Comparison of ENCODE assay signal across 14 mouse cellular contexts in genomic region chr11:73023827-73024226, GRCm38 (mm10). TPM values are rescaled to one million over a fixed set of nuclear protein-coding genes. Genes with fewer than 3 reads are reported as not detected.
DNase-seq lines count a peak whose midpoint lies in the region; ATAC-seq and TF ChIP-seq lines count a peak whose summit lies in the region.
"Had no signal": no experiment of that assay in that cellular context is flagged by ENCODE, and none has a peak within 500 bp of the region (broad histone marks: within the 10 kb centered on the region; RNA-seq: fewer than 3 reads in every experiment).

No protein-coding gene starts in this region.

- peak overlapping the region; percentile 29; the same call in 1 of the 2 replicates for H3K9ac ChIP-seq in hindbrain, embryonic 13.5 days
- H3K9ac ChIP-seq in hindbrain, embryonic 11.5 days (ENCODE audit: low read depth, low read length), result no peak overlapping the region
- H3K9ac ChIP-seq in MEL (ENCODE audit: control insufficient read depth, low read depth, low read length, poor library complexity, severe bottlenecking), result no peak overlapping the region
- no peak overlapping the region for H3K9ac ChIP-seq in liver, postnatal 0 days (replicated peaks)
- no peak overlapping the region for H3K9ac ChIP-seq in forebrain, embryonic 12.5 days
- H3K9ac ChIP-seq: limb, embryonic 12.5 days; midbrain, embryonic 12.5 days had no signal

- no peak overlapping the region for H3K27ac ChIP-seq in hindbrain, embryonic 13.5 days
- no peak overlapping the region for H3K27ac ChIP-seq in hindbrain, embryonic 11.5 days (ENCODE audit: low read depth, low read length)
- peak overlapping the region; percentile 22; the same call in 1 of the 2 replicates for H3K27ac ChIP-seq in MEL (ENCODE audit: control insufficient read depth, low read depth, low read length)
- peak overlapping the region; percentile 53 for H3K27ac ChIP-seq in liver, postnatal 0 days (ENCODE audit: low read depth)
- H3K27ac ChIP-seq in forebrain, embryonic 12.5 days, result no peak overlapping the region
- H3K27ac ChIP-seq: forebrain, embryonic 10.5 days; hindbrain, embryonic 12.5 days; kidney, postnatal 0 days; limb, embryonic 12.5 days; midbrain, embryonic 12.5 days had no signal

- peaks cover 23% of the 10 kb centered on the region for H3K27me3 ChIP-seq in hindbrain, embryonic 13.5 days
- peaks cover 17% of the 10 kb centered on the region for H3K27me3 ChIP-seq in hindbrain, embryonic 11.5 days (ENCODE audit: control insufficient read depth, insufficient read depth, low read length)
- no peaks in the 10 kb centered on the region for H3K27me3 ChIP-seq in MEL (ENCODE audit: control insufficient read depth in 1 of 2, insufficient read depth in 2 of 2, low read length in 2 of 2)
- H3K27me3 ChIP-seq in liver, postnatal 0 days (ENCODE audit: insufficient read depth, low read length), result peaks cover 15% of the 10 kb centered on the region
- peaks cover 32% of the 10 kb centered on the region for H3K27me3 ChIP-seq in forebrain, embryonic 12.5 days

- no peak for TF ChIP-seq POLR2A in lung, adult 2 months (IDR thresholded peaks at IDR 0.05; ENCODE audit: borderline replicate concordance, extremely low read depth, low read depth, low read length)
- no peak for TF ChIP-seq POLR2A in MEL (IDR thresholded peaks at IDR 0.05; ENCODE audit: control insufficient read depth in 1 of 2, insufficient read depth in 1 of 2, low read depth in 1 of 2, low read length in 2 of 2, poor library complexity in 1 of 2)

- H3K4me1 ChIP-seq in hindbrain, embryonic 13.5 days (replicated peaks), result peaks cover 32% of the 10 kb centered on the region
- H3K4me1 ChIP-seq in hindbrain, embryonic 11.5 days (replicated peaks; ENCODE audit: control insufficient read depth, insufficient read depth, low read length), result peaks cover 3% of the 10 kb centered on the region; the same call in 1 of the 2 replicates
- H3K4me1 ChIP-seq in lung, adult 2 months (ENCODE audit: control insufficient read depth, insufficient read depth, low read length), result peaks cover 19% of the 10 kb centered on the region
- H3K4me1 ChIP-seq in MEL (ENCODE audit: control insufficient read depth in 1 of 2, insufficient read depth in 2 of 2, low read length in 2 of 2), result peaks cover 2 to 16% of the 10 kb centered on the region in 2 experiments; a peak in 3 of 4 replicates
- peaks cover 27% of the 10 kb centered on the region for H3K4me1 ChIP-seq in liver, postnatal 0 days (ENCODE audit: insufficient read depth)
- H3K4me1 ChIP-seq in forebrain, embryonic 12.5 days, result peaks cover 18% of the 10 kb centered on the region

- no peak for TF ChIP-seq EP300 in MEL (IDR thresholded peaks at IDR 0.05; ENCODE audit: low read depth in 1 of 2, low read length in 2 of 2)
- no peak for TF ChIP-seq EP300 in liver, postnatal 0 days (IDR thresholded peaks at IDR 0.05; ENCODE audit: low read depth)

- no peaks in the 10 kb centered on the region for H3K79me2 ChIP-seq in MEL (ENCODE audit: control insufficient read depth, insufficient read depth, low read length, poor library complexity)

- ATAC-seq in hindbrain, embryonic 13.5 days (ENCODE audit: low FRiP score), result no peak
- no peak for ATAC-seq in hindbrain, embryonic 11.5 days (ENCODE audit: low FRiP score)
- ATAC-seq in liver, postnatal 0 days, result no peak
- ATAC-seq in erythroblast, adult 5-6 weeks (replicated peaks; ENCODE audit: low FRiP score, poor library complexity, severe bottlenecking), result no peak
- no peak for ATAC-seq in forebrain, embryonic 12.5 days (ENCODE audit: low FRiP score)

- no peak for TF ChIP-seq RAD21 in MEL (IDR thresholded peaks at IDR 0.05; ENCODE audit: low read depth, low read length)

- H3K4me2 ChIP-seq in hindbrain, embryonic 13.5 days, result no peak overlapping the region
- H3K4me2 ChIP-seq in hindbrain, embryonic 11.5 days (replicated peaks; ENCODE audit: low read depth, low read length), result no peak overlapping the region
- peak overlapping the region; percentile 45 for H3K4me2 ChIP-seq in liver, postnatal 0 days (ENCODE audit: low read depth, low read length)
- H3K4me2 ChIP-seq in forebrain, embryonic 12.5 days, result no peak overlapping the region
- H3K4me2 ChIP-seq: hindbrain, embryonic 12.5 days; limb, embryonic 12.5 days; midbrain, embryonic 12.5 days had no signal

- 43% methylated on average over 4 of the region's 4 CpGs for WGBS in hindbrain, embryonic 13.5 days
- 49% methylated on average over 4 of the region's 4 CpGs for WGBS in hindbrain, embryonic 11.5 days
- WGBS in lung, adult 2 months, result 52% methylated on average over 4 of the region's 4 CpGs
- WGBS in liver, postnatal 0 days (ENCODE audit: insufficient replicate concordance), result 40% methylated on average over 4 of the region's 4 CpGs
- WGBS in forebrain, embryonic 12.5 days, result 45% methylated on average over 4 of the region's 4 CpGs

- DNase-seq in hindbrain, embryonic 11.5 days (ENCODE audit: low spot score), result no peak
- DNase-seq in lung, adult 2 months, result peak; percentile 44
- DNase-seq in lung, postnatal 4 days, result no peak
- DNase-seq in MEL (ENCODE audit: low read depth, low spot score), result peak; percentile 17
- DNase-seq in liver, postnatal 0 days, result no peak
- DNase-seq: thymus, postnatal 36 days had no signal

- no peak for TF ChIP-seq CTCF in lung, adult 2 months (IDR thresholded peaks at IDR 0.05; ENCODE audit: insufficient read depth, low read length)
- TF ChIP-seq CTCF in MEL (IDR thresholded peaks at IDR 0.05 in 2 of 3, conservative IDR thresholded peaks at IDR 0.05 in 1 of 3; ENCODE audit: control insufficient read depth in 1 of 3, insufficient read depth in 1 of 3, low read depth in 2 of 3, low read length in 3 of 3, poor library complexity in 1 of 3, severe bottlenecking in 1 of 3), result no peak
- no peak for TF ChIP-seq CTCF in liver, postnatal 0 days (IDR thresholded peaks at IDR 0.05; ENCODE audit: low read depth)

- no peak overlapping the region for H3K4me3 ChIP-seq in hindbrain, embryonic 13.5 days
- no peak overlapping the region for H3K4me3 ChIP-seq in hindbrain, embryonic 11.5 days (ENCODE audit: low read depth, low read length)
- no peak overlapping the region for H3K4me3 ChIP-seq in lung, adult 2 months (replicated peaks; ENCODE audit: extremely low read depth, low read depth, low read length)
- no peak overlapping the region for H3K4me3 ChIP-seq in MEL (ENCODE audit: control insufficient read depth in 1 of 2, insufficient read depth in 1 of 2, low read depth in 2 of 2, low read length in 2 of 2)
- H3K4me3 ChIP-seq in liver, postnatal 0 days (ENCODE audit: low read depth, low read length), result no peak overlapping the region
- no peak overlapping the region for H3K4me3 ChIP-seq in forebrain, embryonic 12.5 days (replicated peaks)
- H3K4me3 ChIP-seq: forebrain, embryonic 10.5 days; hindbrain, embryonic 12.5 days; limb, embryonic 12.5 days; midbrain, embryonic 12.5 days had no signal

- no peaks in the 10 kb centered on the region for H3K9me3 ChIP-seq in hindbrain, embryonic 13.5 days
- H3K9me3 ChIP-seq in hindbrain, embryonic 11.5 days (ENCODE audit: control insufficient read depth, low read length), result no peaks in the 10 kb centered on the region
- H3K9me3 ChIP-seq in MEL (replicated peaks; ENCODE audit: insufficient read depth, low read length), result no peaks in the 10 kb centered on the region
- H3K9me3 ChIP-seq in liver, postnatal 0 days (ENCODE audit: low read length), result no peaks in the 10 kb centered on the region
- no peaks in the 10 kb centered on the region for H3K9me3 ChIP-seq in forebrain, embryonic 12.5 days
- H3K9me3 ChIP-seq: forebrain, embryonic 10.5 days; hindbrain, embryonic 12.5 days; limb, embryonic 12.5 days; midbrain, embryonic 12.5 days had no signal

- H3K36me3 ChIP-seq in hindbrain, embryonic 13.5 days, result peaks cover 21% of the 10 kb centered on the region
- no peaks in the 10 kb centered on the region for H3K36me3 ChIP-seq in hindbrain, embryonic 11.5 days (ENCODE audit: control insufficient read depth, insufficient read depth, low read length)
- peaks cover 0 to 6% of the 10 kb centered on the region in 2 experiments; a peak in 2 of 4 replicates for H3K36me3 ChIP-seq in MEL (ENCODE audit: control insufficient read depth in 1 of 2, insufficient read depth in 2 of 2, low read length in 2 of 2)
- no peaks in the 10 kb centered on the region for H3K36me3 ChIP-seq in liver, postnatal 0 days (replicated peaks; ENCODE audit: insufficient read depth, low read length)
- H3K36me3 ChIP-seq in forebrain, embryonic 12.5 days (replicated peaks), result no peaks in the 10 kb centered on the region
- H3K36me3 ChIP-seq: forebrain, embryonic 10.5 days; limb, embryonic 12.5 days; midbrain, embryonic 12.5 days had no signal

RNA-seq across cellular contexts. Expression of gene Camkk1, which starts 5.0 kb away (rescaled TPM):
- polyA plus RNA-seq in hindbrain, embryonic 13.5 days (2015; fragmentation: Nextera tagmentation; extraction: Ambion mirVana), result 21.5 and 23.1 TPM in 2 replicates
- polyA plus RNA-seq in hindbrain, embryonic 11.5 days (2014; fragmentation: Nextera tagmentation; extraction: Ambion mirVana), result 3.7 and 4.4 TPM in 2 replicates
- 8.7 and 9.3 TPM in 2 replicates for polyA plus RNA-seq in lung, adult 2 months (2012; rRNA removed)
- 5.3 and 5.8 TPM in 2 replicates for total RNA-seq in MEL (2012; rRNA removed)
- 1 to 10 TPM in 1 of 2 experiments, not detected in 1; 6.6 TPM for polyA plus RNA-seq in MEL (2012; ENCODE audit: insufficient read depth in 1 of 2, insufficient read length in 2 of 2, low read depth in 1 of 2, low replicate concordance in 2 of 2, missing spikeins in 1 of 2)
- polyA plus RNA-seq in liver, postnatal 0 days (2015; fragmentation: Nextera tagmentation; extraction: Ambion mirVana), result 0.76 and 0.78 TPM in 2 replicates
- total RNA-seq in erythroblast, adult 5-6 weeks (2015; ENCODE audit: low replicate concordance), result not detected in 2 replicates
- total RNA-seq in erythroblast, adult 5-6 weeks (2017; ENCODE audit: low replicate concordance), result 0.77 TPM in 1 of 2 replicates, not detected in the other
- polyA plus RNA-seq in forebrain, embryonic 12.5 days (2016; fragmentation: Nextera tagmentation; extraction: Ambion mirVana), result 9.0 and 9.7 TPM in 2 replicates

RNA-seq across cellular contexts. Expression of gene Ncbp3, which starts 23.8 kb away (rescaled TPM):
- 12.5 and 13.1 TPM in 2 replicates for polyA plus RNA-seq in hindbrain, embryonic 13.5 days (2015; fragmentation: Nextera tagmentation; extraction: Ambion mirVana)
- polyA plus RNA-seq in hindbrain, embryonic 11.5 days (2014; fragmentation: Nextera tagmentation; extraction: Ambion mirVana), result 12.0 and 12.5 TPM in 2 replicates
- 1.7 and 3.6 TPM in 2 replicates for polyA plus RNA-seq in lung, adult 2 months (2012; rRNA removed)
- total RNA-seq in MEL (2012; rRNA removed), result 9.3 and 9.6 TPM in 2 replicates
- 1 to 10 TPM in 1 of 2 experiments, not detected in 1; 8.4 TPM for polyA plus RNA-seq in MEL (2012; ENCODE audit: insufficient read depth in 1 of 2, insufficient read length in 2 of 2, low read depth in 1 of 2, low replicate concordance in 2 of 2, missing spikeins in 1 of 2)
- polyA plus RNA-seq in liver, postnatal 0 days (2015; fragmentation: Nextera tagmentation; extraction: Ambion mirVana), result 2.7 TPM in 2 replicates
- 3.7 and 5.0 TPM in 2 replicates for total RNA-seq in erythroblast, adult 5-6 weeks (2015; ENCODE audit: low replicate concordance)
- total RNA-seq in erythroblast, adult 5-6 weeks (2017; ENCODE audit: low replicate concordance), result 7.3 and 11.2 TPM in 2 replicates
- 12.4 and 13.6 TPM in 2 replicates for polyA plus RNA-seq in forebrain, embryonic 12.5 days (2016; fragmentation: Nextera tagmentation; extraction: Ambion mirVana)

RNA-seq across cellular contexts. Expression of gene P2rx1, which starts 24.9 kb away (rescaled TPM):
- 0.65 TPM in 2 replicates for polyA plus RNA-seq in hindbrain, embryonic 13.5 days (2015; fragmentation: Nextera tagmentation; extraction: Ambion mirVana)
- polyA plus RNA-seq in hindbrain, embryonic 11.5 days (2014; fragmentation: Nextera tagmentation; extraction: Ambion mirVana), result 1.4 and 2.4 TPM in 2 replicates
- 3.2 and 4.4 TPM in 2 replicates for polyA plus RNA-seq in lung, adult 2 months (2012; rRNA removed)
- 3.0 and 3.1 TPM in 2 replicates for total RNA-seq in MEL (2012; rRNA removed)
- 1 to 10 TPM in 1 of 2 experiments, not detected in 1; 8.1 TPM for polyA plus RNA-seq in MEL (2012; ENCODE audit: insufficient read depth in 1 of 2, insufficient read length in 2 of 2, low read depth in 1 of 2, low replicate concordance in 2 of 2, missing spikeins in 1 of 2)
- polyA plus RNA-seq in liver, postnatal 0 days (2015; fragmentation: Nextera tagmentation; extraction: Ambion mirVana), result 7.0 and 7.9 TPM in 2 replicates
- total RNA-seq in erythroblast, adult 5-6 weeks (2015; ENCODE audit: low replicate concordance), result 0.58 and 1.5 TPM in 2 replicates
- total RNA-seq in erythroblast, adult 5-6 weeks (2017; ENCODE audit: low replicate concordance), result 1.5 and 3.2 TPM in 2 replicates
- 0.52 and 0.74 TPM in 2 replicates for polyA plus RNA-seq in forebrain, embryonic 12.5 days (2016; fragmentation: Nextera tagmentation; extraction: Ambion mirVana)

Comparison
In these comparisons a context has a peak if more than half of its experiments do, and no peak if none do; other contexts are left out.
1. DNase-seq: peak in lung, adult 2 months (single experiment) and MEL (single experiment); none in hindbrain, embryonic 11.5 days (single experiment), lung, postnatal 4 days (0 of 2) and liver, postnatal 0 days (single experiment).
2. H3K27ac ChIP-seq: peak in MEL (single experiment) and liver, postnatal 0 days (single experiment); none in hindbrain, embryonic 13.5 days (single experiment), hindbrain, embryonic 11.5 days (single experiment) and forebrain, embryonic 12.5 days (single experiment).